Mouse (Mus musculus): ENCODE measurements at regions not wholly inside any gene's neighbourhood (a gene's known extent, or its start where the extent isn't known, plus 50 kb on each side); places are given as distances from the start of the nearest gene placed in this dataset.

- DNase-seq, result no peak
Observed at GRCm38 (mm10) chr3:16816101-16816500, 809.9 kb upstream of the Gm5150 start.

GRCm38 (mm10) chr3:16810878-16811611 lies 804.8 kb upstream of the Gm5150 start:
- no peak for DNase-seq

GRCm38 (mm10) chr3:16803603-16804002 lies 797.4 kb upstream of the Gm5150 start:
- DNase-seq, result no peak
